Mouse (Mus musculus) megakaryocyte, embryonic 14.5 days (primary cell): ENCODE measurements around the gene 4930522H14Rik.

Experiments
- FLI1 ChIP-seq: IDR thresholded peaks from 2 replicates; pipeline ENCODE4 v1.6.1; 2012; ENCODE audit warnings: low read length, inconsistent platforms, mixed read lengths
- GATA1 ChIP-seq: IDR thresholded peaks from 3 replicates; pipeline ENCODE4 v1.6.1; 2012; ENCODE audit warnings: mixed read lengths, low read length, inconsistent platforms, borderline replicate concordance

GRCm38 (mm10) chr4:109574331-109574730 is 43.2 kb upstream of the 4930522H14Rik start:
- no peak for TF ChIP-seq GATA1
- no peak for TF ChIP-seq FLI1
